Mouse (Mus musculus) E14TG2a.4 (cell line): Measurements from ENCODE around the gene Olfr191.
A peak's percentile ranks its signal among the peaks of the same experiment; 100 is the strongest.
"Not testable (repeated sequence)": the region's sequence is repeated elsewhere in the genome, so short reads cannot be mapped to it uniquely, and the experiment has no call there.

Experiments
- H3K27me3 ChIP-seq: 2 replicates; pipeline ENCODE4 v1.6.1; 2014; ENCODE audit warnings: low read length, control low read depth; ENCODE audit not compliant: insufficient read depth
- H3K36me3 ChIP-seq: 2 replicates; pipeline ENCODE4 v1.6.1; 2014; ENCODE audit warnings: low read length, control low read depth; ENCODE audit not compliant: insufficient read depth
- H3K4me1 ChIP-seq: replicated peaks from 2 replicates; pipeline ENCODE4 v1.6.1; 2014; ENCODE audit warnings: low read depth, low read length, control low read depth
- H3K4me3 ChIP-seq: replicated peaks from 2 replicates; pipeline ENCODE4 v1.5.1; 2014; ENCODE audit warnings: mild to moderate bottlenecking, low read length
- H3K9me3 ChIP-seq: 2 replicates; pipeline ENCODE4 v1.6.1; 2014; ENCODE audit warnings: low read length, control low read depth
- CTCF ChIP-seq: conservative IDR thresholded peaks from 2 replicates; pipeline ENCODE4 v1.5.1; 2014; ENCODE audit warnings: low read length
- NANOG ChIP-seq: IDR thresholded peaks from 2 replicates; pipeline ENCODE4 v1.6.1; 2014; ENCODE audit warnings: borderline replicate concordance, low read length, mixed read lengths
- POU5F1 ChIP-seq: IDR thresholded peaks from 2 replicates; pipeline ENCODE4 v1.6.1; 2014; ENCODE audit warnings: low read length, borderline replicate concordance

Olfr191 gene

GRCm38 (mm10) chr16:59089722-59090121 is at the start of gene Olfr191:
Gene Olfr191, minus strand, starts transcription at chr16:59089822.
- not testable (repeated sequence) for H3K36me3 ChIP-seq, H3K9me3 ChIP-seq, H3K4me1 ChIP-seq, H3K4me3 ChIP-seq, H3K27me3 ChIP-seq
- peak; percentile 34; the same call in 1 of the 2 replicates for TF ChIP-seq NANOG

- Histone ChIP-seq H3K4me1 (no peaks in the 10 kb centered on the region), H3K36me3 (no peaks in the 10 kb centered on the region), H3K27me3 (no peaks in the 10 kb centered on the region), H3K4me3 (no peak overlapping the region), H3K9me3 (no peaks in the 10 kb centered on the region)
- TF ChIP-seq NANOG (no peak), CTCF (no peak), POU5F1 (no peak)
Observed at GRCm38 (mm10) chr16:59130740-59131139, 41.1 kb upstream of the Olfr191 start.

- Histone ChIP-seq H3K4me1 (no peaks in the 10 kb centered on the region), H3K4me3 (no peak within 1 kb of the TSS), H3K36me3 (no peaks in the 10 kb centered on the region), H3K9me3 (no peaks in the 10 kb centered on the region), H3K27me3 (no peaks in the 10 kb centered on the region)
- TF ChIP-seq CTCF (no peak), NANOG (no peak), POU5F1 (no peak)
Observed at GRCm38 (mm10) chr16:59120969-59121368, 31.3 kb upstream of the Olfr191 start, which contains the start of gene Olfr194. Gene Olfr194, minus strand, starts transcription at chr16:59121069.

- Histone ChIP-seq H3K9me3 (no peaks in the 10 kb centered on the region), H3K4me3 (no peak within 1 kb of the TSS), H3K36me3 (no peaks in the 10 kb centered on the region), H3K27me3 (no peaks in the 10 kb centered on the region), H3K4me1 (no peaks in the 10 kb centered on the region)
- TF ChIP-seq CTCF (no peak), POU5F1 (no peak), NANOG (no peak)
Observed at GRCm38 (mm10) chr16:59111781-59112180, 22.2 kb upstream of the Olfr191 start, which contains the start of gene Olfr193. Gene Olfr193, minus strand, starts transcription at chr16:59111881.

- not testable (repeated sequence) for H3K27me3 ChIP-seq, H3K4me1 ChIP-seq, H3K9me3 ChIP-seq, H3K4me3 ChIP-seq, H3K36me3 ChIP-seq
Observed at GRCm38 (mm10) chr16:59108522-59108921, 18.9 kb upstream of the Olfr191 start.

- Histone ChIP-seq H3K27me3 (no peaks in the 10 kb centered on the region), H3K9me3 (no peaks in the 10 kb centered on the region), H3K4me3 (no peak overlapping the region), H3K36me3 (no peaks in the 10 kb centered on the region), H3K4me1 (no peaks in the 10 kb centered on the region)
- no peak for TF ChIP-seq POU5F1
- no peak for TF ChIP-seq CTCF
- no peak for TF ChIP-seq NANOG
Observed at GRCm38 (mm10) chr16:59105312-59105711, 15.7 kb upstream of the Olfr191 start.

GRCm38 (mm10) chr16:59081113-59081512 is 8.5 kb downstream of the Olfr191 start:
- H3K27me3 ChIP-seq, H3K4me3 ChIP-seq, H3K36me3 ChIP-seq, H3K4me1 ChIP-seq, H3K9me3 ChIP-seq: not testable (repeated sequence)

GRCm38 (mm10) chr16:59077905-59078304 is 11.7 kb downstream of the Olfr191 start, which contains the start of gene Olfr190:
Gene Olfr190, minus strand, starts transcription at chr16:59078005.
- Histone ChIP-seq H3K4me3 (no peak within 1 kb of the TSS), H3K27me3 (no peaks in the 10 kb centered on the region), H3K36me3 (no peaks in the 10 kb centered on the region), H3K4me1 (no peaks in the 10 kb centered on the region), H3K9me3 (no peaks in the 10 kb centered on the region)
- no peak for TF ChIP-seq POU5F1
- TF ChIP-seq NANOG, result no peak
- TF ChIP-seq CTCF, result no peak

- no peaks in the 10 kb centered on the region for H3K9me3 ChIP-seq
- no peaks in the 10 kb centered on the region for H3K36me3 ChIP-seq
- TF ChIP-seq POU5F1, result no peak
- no peak for TF ChIP-seq CTCF
- TF ChIP-seq NANOG, result no peak
Observed at GRCm38 (mm10) chr16:59073520-59073919, 16.1 kb downstream of the Olfr191 start.

GRCm38 (mm10) chr16:59071755-59072154 is 17.9 kb downstream of the Olfr191 start:
- no peaks in the 10 kb centered on the region for H3K9me3 ChIP-seq
- no peak overlapping the region for H3K4me3 ChIP-seq
- no peaks in the 10 kb centered on the region for H3K36me3 ChIP-seq
- no peaks in the 10 kb centered on the region for H3K27me3 ChIP-seq
- no peak for TF ChIP-seq CTCF
- no peak for TF ChIP-seq POU5F1
- TF ChIP-seq NANOG, result no peak
- no peaks in the 10 kb centered on the region for H3K4me1 ChIP-seq

More at GRCm38 (mm10) chr16:59073520-59073919, 16.1 kb downstream of the Olfr191 start:
- Histone ChIP-seq H3K4me3 (no peak overlapping the region), H3K4me1 (no peaks in the 10 kb centered on the region), H3K27me3 (no peaks in the 10 kb centered on the region)

- not testable (repeated sequence) for H3K4me1 ChIP-seq, H3K4me3 ChIP-seq, H3K27me3 ChIP-seq, H3K36me3 ChIP-seq, H3K9me3 ChIP-seq
Observed at GRCm38 (mm10) chr16:59062411-59062810, 27.2 kb downstream of the Olfr191 start.

- H3K36me3 ChIP-seq, H3K27me3 ChIP-seq, H3K9me3 ChIP-seq, H3K4me1 ChIP-seq, H3K4me3 ChIP-seq: not testable (repeated sequence)
Observed at GRCm38 (mm10) chr16:59049286-59049685, 40.3 kb downstream of the Olfr191 start.
